Mouse (Mus musculus): ENCODE results near the gene Flt3.

DNA sequence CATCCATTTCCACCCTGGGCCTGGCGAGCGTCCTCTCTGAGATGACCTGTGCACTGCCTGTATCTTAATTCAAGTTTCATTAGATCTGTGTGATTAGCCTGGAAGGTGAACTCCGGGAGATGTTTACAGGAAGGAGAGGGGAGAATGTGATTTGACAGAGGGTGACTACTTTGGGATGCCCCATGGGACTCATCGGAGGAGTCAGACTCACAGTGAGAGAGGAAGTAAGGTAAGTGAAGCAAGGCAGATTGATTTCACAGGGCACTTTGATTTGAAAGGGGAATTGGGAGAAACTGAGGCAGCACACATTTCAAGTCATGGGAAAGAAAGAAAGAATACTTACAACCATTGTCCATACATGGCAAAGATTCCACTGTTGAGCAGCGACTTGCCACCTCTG, 5.8 kb upstream of the Flt3 start:
- TF ChIP-seq MEF2A (IDR thresholded peaks at IDR 0.05; ENCODE audit: extremely low read depth, insufficient replicate concordance, low read depth, low read length, poor library complexity, severe bottlenecking) (no peak), POLR2A (IDR thresholded peaks at IDR 0.05; ENCODE audit: control insufficient read depth in 1 of 2, insufficient read depth in 1 of 2, low read depth in 1 of 2, low read length in 2 of 2, poor library complexity in 1 of 2) (no peak), POLR2AphosphoS2 (IDR thresholded peaks at IDR 0.05; ENCODE audit: low read length) (no peak), USF1 (IDR thresholded peaks at IDR 0.05; ENCODE audit: low read depth, low read length) (no peak), NELFE (IDR thresholded peaks at IDR 0.05; ENCODE audit: low read depth, low read length) (no peak), ETS1 (IDR thresholded peaks at IDR 0.05; ENCODE audit: low read depth, low read length) (no peak), CTCF (IDR thresholded peaks at IDR 0.05 in 2 of 3, conservative IDR thresholded peaks at IDR 0.05 in 1 of 3; ENCODE audit: control insufficient read depth in 1 of 3, insufficient read depth in 1 of 3, low read depth in 2 of 3, low read length in 3 of 3, poor library complexity in 1 of 3, severe bottlenecking in 1 of 3) (no peak), GABPA (IDR thresholded peaks at IDR 0.05; ENCODE audit: low read depth, low read length) (no peak), ZC3H11A (IDR thresholded peaks at IDR 0.05; ENCODE audit: low read depth, low read length) (no peak), POLR2AphosphoS5 (IDR thresholded peaks at IDR 0.05; ENCODE audit: borderline replicate concordance, low read depth, low read length) (no peak), TAL1 (IDR thresholded peaks at IDR 0.05; ENCODE audit: low read length) (no peak), MYC (IDR thresholded peaks at IDR 0.05; ENCODE audit: low read depth, low read length) (no peak)

Data from MEL (cell line).